Mouse (Mus musculus): ENCODE results near the gene Snd1. TPM values are rescaled to one million over a fixed set of nuclear protein-coding genes. Genes with fewer than 3 reads are reported as not detected.
A peak's percentile ranks its signal among the peaks of the same experiment; 100 is the strongest.

Gene Snd1
- polyA plus RNA-seq, 1 experiment, result 82.6 TPM

DNA sequence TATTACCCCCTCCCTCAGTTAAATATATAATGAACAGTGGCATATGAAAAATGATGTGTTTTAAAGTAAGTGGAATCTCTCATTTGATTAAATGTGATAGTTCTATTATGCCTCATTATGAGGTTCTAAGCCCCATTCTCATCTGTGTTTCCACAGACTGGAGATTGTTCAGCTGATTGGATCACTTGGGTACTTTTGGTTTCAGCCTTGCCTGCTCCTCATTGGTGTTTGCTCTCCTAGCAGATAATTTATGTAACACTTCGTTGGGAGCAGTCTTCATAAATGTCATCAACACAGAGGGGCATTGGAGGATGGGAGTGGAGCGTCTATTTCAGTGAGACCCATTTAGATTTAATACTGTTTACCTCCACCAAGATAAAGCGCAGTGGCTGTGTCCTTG is 118.8 kb downstream of the Snd1 start:
- TF ChIP-seq GATA1 (IDR thresholded peaks at IDR 0.05; ENCODE audit: low read length), result no peak

DNA sequence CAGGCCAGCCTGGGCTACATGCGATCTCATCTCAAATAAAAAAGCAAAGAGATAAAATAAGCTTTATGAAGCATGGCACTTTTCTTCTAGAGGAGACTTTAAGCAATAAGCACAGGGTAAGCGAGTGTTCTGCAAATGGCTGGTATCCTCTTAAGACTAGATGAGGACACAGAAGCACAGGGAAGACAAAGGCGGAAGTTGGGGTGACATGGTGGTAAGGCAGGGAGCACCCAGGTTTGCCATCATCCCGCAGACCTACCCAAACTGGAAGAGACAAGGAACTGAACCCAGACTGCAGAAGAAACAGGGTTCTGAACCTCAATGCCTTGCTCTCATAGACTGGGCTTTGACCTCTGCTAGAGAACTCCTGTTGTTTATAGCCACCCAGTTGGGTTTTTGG is 119.8 kb downstream of the Snd1 start:
- no peak for TF ChIP-seq GATA1 (IDR thresholded peaks at IDR 0.05; ENCODE audit: low read length)

DNA sequence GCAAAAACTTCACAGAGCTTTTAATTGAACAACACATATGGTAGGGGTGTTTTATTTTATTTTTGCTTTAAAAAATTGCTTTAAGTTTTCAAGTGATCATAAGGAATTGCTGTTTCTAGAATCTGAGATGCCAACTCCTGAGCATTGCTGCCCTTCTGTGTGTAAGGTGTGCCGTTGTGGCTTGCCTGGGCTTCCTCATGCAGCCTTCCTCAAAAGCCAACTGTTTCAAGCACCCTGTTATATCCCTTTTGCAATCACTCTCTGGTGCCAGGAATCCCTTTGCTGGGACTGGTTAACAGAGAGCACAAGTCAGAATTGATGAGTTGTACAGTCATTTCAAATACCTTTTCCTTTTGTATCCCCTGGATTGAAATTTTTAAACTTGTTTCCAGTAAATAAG is 120.3 kb downstream of the Snd1 start:
- TF ChIP-seq GATA1 (IDR thresholded peaks at IDR 0.05; ENCODE audit: low read length), result no peak

DNA sequence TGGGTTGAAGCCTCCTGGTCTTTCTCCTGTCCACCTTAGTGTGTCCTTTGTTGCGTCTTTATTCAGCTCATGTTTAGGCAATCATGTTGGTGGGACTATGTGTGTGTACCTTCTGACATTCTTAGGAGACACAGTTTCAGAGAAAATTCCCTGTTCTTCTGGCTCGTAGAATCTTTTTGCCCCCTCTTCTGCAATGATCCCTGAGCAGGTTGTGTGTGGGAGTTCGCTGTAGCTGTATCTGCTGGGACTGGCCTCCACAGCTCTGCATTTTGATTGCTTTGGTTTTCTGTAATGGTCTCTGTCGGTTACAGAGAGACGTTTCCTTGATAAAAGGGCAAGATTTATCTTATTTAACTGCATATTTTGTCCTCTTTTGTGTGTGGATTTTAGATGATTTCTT is 122.3 kb downstream of the Snd1 start:
- TF ChIP-seq GATA1 (IDR thresholded peaks at IDR 0.05; ENCODE audit: low read length), result no peak

DNA sequence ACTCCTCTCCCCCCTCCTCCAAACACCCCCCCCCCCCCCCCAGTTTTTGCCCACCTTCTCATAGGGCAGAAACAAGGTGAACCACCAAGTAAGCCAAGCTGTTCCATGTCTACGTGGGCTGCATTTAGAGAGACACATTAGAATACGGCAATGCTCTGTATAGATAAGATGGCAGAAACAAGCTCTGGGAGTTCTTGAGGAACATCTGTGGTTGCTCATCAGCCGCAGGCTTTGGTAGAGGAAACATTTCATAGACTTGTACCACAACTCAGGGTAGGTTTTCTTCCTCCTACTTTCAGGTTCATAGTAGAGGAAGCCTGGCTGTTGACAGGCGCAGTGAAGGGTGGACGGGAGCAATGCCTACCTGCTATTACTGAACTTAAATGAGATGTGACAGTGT is 124.2 kb downstream of the Snd1 start:
- peak; percentile 22 for TF ChIP-seq GATA1 (IDR thresholded peaks at IDR 0.05; ENCODE audit: low read length)

DNA sequence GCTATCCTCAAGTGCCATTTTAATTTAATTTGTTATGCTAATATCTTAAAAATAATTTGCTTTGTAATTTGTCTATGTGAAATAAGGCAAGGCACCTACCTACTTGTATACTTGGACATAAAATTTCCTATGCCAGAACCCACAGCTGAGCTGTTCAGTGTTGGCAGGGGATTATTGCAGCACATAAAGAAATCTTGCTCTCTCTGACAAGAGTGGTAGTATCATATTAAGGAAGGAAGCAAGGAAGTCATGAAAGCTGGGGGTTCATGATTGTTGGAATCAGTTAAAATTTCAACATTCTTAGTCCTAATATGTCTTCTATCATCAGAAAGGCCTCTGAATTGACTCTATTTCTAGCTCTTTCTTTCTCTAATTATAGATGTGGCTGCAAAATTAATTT is 125.5 kb downstream of the Snd1 start:
- TF ChIP-seq GATA1 (IDR thresholded peaks at IDR 0.05; ENCODE audit: low read length), result no peak

DNA sequence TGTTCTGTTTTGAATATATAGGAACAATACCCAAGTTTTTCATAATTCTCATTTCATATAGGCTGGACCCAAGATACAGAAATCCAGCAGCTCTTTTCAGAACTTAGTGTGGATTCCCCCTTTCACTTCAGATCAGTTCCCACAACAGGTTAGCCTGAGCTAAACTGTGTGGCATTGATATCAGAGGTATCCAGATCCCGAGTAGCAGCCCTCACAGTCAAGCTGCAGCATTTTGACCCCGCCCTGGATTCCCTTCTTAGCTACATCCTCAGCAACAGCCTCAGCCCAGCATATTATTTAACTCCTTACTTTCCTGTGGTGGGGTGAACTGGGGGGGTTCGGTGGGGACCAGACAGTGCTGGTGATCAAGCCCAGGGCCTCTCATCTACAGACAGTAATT is 128.5 kb downstream of the Snd1 start:
- no peak for TF ChIP-seq GATA1 (IDR thresholded peaks at IDR 0.05; ENCODE audit: low read length)

DNA sequence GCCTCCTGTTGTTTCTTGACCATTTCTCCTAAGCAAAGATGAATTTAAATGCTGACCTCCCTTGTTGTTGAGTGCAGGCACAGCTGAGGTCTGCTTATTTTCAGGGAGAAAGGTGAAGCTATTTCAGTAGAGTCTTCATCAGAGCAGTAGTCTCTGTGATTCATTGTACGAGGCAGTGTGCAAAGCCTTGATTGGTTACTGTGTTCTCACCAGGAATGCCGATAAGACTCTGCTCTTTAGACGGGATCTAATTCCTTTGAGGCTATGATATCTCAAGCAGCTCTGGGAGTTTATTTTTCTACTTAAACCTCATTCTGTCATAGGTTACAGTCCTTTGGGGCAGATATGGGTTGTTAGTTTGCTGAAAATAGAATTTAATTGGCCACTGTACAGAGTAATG is 128.9 kb downstream of the Snd1 start:
- TF ChIP-seq GATA1 (IDR thresholded peaks at IDR 0.05; ENCODE audit: low read length), result no peak

DNA sequence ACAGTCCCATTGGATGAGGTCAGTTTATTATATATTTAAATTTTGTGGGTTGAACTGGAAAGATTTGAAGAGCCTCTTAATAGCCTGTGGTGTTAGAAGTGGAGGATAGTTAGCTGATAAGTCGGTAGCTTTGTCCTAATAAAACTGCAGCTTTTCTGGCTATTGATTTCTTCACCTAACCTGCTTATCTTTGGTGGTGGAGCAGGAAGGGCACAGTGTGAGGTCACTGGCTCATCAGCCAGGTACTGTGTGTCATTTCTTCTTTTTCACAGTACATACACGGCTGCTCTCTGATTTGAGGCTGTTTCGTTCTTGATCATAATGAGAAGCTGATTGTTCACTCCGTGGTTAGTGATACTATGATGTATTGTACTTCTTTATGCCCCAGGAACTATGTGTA is 134.4 kb downstream of the Snd1 start:
- no peak for TF ChIP-seq GATA1 (IDR thresholded peaks at IDR 0.05; ENCODE audit: low read length)

DNA sequence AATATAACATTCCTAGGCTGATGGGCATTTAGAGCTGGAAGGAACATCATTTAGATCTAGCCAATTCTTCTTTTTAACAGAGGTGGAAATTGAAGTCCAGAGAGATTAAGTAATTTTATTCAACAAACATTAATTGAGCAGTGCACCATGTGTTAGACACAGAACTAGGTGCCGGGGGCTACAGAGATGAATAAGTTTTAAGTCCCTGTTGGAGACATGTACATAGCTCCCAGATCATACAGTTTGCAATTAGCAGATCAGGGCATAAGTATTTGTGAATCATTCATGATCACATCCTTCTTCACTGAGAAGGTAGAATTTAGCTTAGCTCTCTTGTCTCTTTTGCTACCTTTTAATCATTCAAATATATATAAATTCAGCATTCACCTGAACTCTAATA is 135.2 kb downstream of the Snd1 start:
- no peak for TF ChIP-seq GATA1 (IDR thresholded peaks at IDR 0.05; ENCODE audit: low read length)

DNA sequence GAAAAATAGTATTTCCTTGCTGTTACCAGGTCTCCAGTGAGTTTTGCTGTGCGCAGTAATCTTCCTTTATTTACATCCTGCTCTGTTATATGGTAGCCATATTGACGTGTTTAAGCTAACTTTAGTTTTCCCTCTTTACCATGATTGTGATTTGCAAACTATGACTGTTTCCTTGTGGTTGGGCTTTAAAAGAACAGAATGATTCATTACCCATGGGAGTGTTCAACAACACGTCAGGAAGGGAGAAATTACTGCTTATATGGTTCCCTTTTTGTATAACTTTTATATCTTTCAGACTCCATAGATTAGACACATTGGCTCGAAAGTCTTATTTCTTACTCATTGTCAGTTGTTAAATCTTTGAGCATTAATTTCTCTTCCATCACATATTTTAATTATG is 138.5 kb downstream of the Snd1 start:
- TF ChIP-seq GATA1 (IDR thresholded peaks at IDR 0.05; ENCODE audit: low read length), result no peak

DNA sequence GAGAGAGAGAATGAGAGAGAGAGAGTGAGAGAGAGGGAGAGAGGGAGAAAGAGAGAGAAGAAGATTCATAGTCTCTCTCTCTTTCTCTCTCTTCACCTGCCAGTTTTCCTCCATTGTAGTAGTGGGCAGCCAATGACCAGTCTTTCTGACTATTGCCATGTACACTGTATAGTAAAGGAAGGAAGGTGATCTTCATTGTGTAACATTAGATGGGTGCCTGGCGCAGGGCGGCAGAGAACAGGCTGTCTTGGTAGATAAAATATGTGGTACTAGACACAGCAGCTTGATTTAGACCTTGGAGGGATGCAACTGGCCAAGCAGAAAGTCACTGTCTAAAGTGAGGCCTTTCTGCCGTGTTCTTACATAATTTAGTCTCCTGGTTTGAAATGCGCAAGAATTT is 139.9 kb downstream of the Snd1 start:
- no peak for TF ChIP-seq GATA1 (IDR thresholded peaks at IDR 0.05; ENCODE audit: low read length)

DNA sequence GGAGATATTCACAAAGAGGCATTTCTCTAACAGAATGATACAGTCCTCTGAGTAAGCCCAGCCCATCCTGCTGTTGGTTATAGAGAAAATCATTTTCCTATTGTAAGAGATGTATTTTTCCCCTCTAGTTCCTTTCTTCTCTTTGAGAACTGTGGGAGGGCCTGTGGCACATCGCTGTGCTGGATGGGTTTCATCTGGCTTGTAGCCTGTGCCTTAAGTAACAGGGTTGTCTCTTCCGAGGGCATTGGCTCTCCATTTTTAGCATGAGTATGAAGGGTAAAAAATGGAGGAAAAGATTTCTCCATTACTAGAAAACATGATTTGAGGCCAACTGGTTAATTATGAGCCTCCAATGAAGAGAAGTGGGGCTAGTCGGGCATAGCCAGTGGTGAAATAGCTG is 140.5 kb downstream of the Snd1 start:
- no peak for TF ChIP-seq GATA1 (IDR thresholded peaks at IDR 0.05; ENCODE audit: low read length)

DNA sequence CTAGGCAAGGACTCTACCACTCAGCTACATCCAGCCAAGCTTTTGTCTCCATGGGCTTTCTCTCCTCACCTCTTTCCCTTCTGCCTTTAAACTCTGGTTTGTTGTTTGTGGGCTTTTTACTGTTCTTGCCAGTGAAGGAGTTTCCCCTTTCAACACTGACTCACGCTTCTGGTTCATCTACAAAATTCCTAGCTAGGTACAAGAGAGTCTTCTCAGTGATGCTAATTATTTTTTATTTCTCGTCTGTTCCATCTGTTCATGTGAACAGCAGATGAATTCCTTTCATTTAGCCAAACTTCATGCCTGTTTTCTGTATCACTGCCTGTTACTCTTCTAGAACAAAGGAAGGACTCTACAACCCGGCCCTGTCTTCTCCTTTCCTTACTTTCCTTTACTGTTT is 141.0 kb downstream of the Snd1 start:
- TF ChIP-seq GATA1 (IDR thresholded peaks at IDR 0.05; ENCODE audit: low read length), result no peak

DNA sequence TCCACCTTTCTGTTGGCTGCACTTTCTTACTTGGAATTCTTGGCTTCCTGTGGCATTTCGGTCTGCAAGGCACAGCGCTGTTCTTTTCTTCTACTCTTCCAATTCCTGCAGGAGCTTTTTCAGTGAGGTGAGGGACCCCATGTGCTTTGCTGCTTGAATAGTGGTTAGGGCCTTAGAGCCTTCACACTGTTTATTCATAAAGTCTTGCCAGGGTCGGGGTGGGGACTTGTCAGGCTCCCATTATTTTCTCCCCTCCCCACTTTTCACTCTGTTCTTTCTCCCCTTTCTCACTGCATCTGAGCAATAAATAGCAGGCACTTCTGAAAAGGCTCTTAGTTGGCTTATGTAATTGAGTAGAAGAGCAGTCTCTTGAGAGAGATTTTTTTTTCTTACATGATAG is 143.4 kb downstream of the Snd1 start:
- TF ChIP-seq GATA1 (IDR thresholded peaks at IDR 0.05; ENCODE audit: low read length), result no peak

DNA sequence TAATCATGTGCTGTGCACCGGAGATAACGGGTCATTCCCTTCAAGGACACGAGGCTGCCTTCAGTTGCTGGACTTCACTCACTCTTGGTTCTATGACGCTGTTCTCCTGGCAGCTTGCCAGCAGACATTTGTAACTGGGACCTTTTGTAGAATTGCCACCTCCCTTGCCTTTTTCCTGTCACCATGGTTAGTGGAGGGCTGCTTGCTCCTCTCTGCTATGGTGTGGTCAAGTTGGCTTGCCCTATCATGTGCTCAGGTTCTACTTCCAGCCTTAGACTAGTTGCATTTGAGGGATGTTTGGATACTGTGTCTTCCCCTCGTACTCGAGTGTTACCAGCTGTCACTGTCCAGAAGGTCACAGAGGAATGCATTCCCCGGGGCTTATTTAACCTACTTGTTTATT is 143.8 kb downstream of the Snd1 start:
- no peak for TF ChIP-seq GATA1 (IDR thresholded peaks at IDR 0.05; ENCODE audit: low read length)

DNA sequence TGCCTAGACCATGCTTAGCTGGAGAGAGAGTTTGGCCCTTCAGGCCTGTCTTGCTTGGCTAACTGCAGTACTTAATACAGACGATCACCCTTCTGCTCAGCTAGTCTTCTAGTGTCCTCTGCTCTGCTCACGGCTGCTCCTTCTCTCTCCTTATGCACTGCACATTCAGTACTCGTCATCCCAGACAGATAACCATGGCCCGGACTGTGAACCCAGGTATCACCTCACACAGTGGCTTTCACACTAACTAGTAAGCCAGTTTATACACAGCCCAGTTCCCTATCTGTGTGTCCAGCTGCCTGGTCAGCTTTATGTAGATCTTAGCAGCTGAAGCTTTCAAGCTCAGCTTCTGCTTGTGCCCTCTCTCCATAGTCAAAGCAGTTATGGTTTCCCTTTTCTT is 146.5 kb downstream of the Snd1 start:
- no peak for TF ChIP-seq GATA1 (IDR thresholded peaks at IDR 0.05; ENCODE audit: low read length)

DNA sequence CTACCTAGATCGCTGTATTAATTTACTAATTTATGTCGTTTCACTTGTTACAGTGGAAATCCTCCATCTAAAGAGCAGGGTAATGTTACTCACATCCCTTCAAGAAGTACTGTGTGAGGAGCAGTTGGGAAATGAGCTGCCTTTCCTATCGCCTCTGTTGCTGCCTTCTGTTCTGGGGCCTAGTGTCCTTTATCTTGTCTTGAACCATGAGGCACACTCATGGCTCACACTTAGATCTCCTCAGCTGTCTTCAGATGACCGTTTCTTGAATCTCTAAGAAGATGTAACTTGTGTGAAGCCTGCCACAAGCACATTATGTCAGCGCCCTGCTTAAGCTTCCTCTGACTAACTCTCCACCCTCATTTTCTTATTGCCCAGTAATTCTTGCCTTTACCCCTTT is 147.0 kb downstream of the Snd1 start:
- no peak for TF ChIP-seq GATA1 (IDR thresholded peaks at IDR 0.05; ENCODE audit: low read length)

DNA sequence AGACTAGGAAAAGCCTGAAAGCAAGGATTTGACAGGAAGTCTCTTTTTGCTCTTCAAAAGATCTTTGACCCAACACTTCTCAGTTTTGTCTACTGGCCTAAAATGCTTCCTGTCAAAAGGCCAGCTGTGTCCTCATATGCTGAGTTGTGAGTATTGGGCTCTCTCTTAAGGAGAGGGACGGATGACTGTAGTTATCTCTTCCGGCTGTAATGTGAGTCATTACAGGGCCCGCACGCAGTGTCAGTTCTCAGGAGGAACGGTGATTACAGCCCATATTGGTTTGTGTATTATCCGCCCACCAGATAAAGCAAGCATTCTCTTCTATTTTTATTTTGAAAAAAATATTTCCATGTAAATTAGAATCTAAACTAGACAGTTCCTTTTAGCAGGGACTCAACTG is 147.6 kb downstream of the Snd1 start:
- TF ChIP-seq GATA1 (IDR thresholded peaks at IDR 0.05; ENCODE audit: low read length), result no peak
